In the genomic region with DNA sequence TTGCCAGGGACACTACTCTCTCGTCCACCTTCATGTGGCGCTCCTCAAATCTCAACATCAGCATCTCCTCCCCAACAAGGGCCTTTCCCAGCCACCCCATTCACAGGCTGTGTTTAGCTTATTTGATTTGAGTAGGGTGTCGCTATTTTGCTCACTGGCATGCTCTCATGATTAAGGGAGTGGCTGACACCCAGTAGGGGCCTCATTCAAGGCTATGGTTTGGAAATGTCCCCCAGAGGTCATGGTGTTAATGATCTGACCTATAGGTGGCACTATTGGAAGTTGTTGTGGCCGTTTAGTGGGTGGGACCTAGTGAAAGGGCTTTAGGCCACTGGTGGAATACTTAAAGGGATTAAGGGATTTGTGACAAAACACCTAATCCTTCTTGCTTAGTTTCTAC, we compare ENCODE assay signal across 27 mouse cellular contexts. TPM values are rescaled to one million over a fixed set of nuclear protein-coding genes. Genes with fewer than 3 reads are reported as not detected.
DNase-seq lines count a peak whose midpoint lies in the region; ATAC-seq and TF ChIP-seq lines count a peak whose summit lies in the region.
"Had no signal": no experiment of that assay in that cellular context is flagged by ENCODE, and none has a peak within 500 bp of the region (broad histone marks: within the 10 kb centered on the region; RNA-seq: fewer than 3 reads in every experiment).

No protein-coding gene starts in this region.

- TF ChIP-seq CTCF in gastrocnemius, adult 2 months (IDR thresholded peaks at IDR 0.05): peak; percentile 30; the same call in 1 of the 2 replicates

- ATAC-seq in midbrain, embryonic 16.5 days: no peak
- ATAC-seq in activated CD4-positive, CD25-positive, alpha-beta regulatory T cell, adult 4 months: no peak
- ATAC-seq: forebrain, embryonic 13.5 days; liver, embryonic 12.5 days; midbrain, embryonic 13.5 days had no signal

- no peak overlapping the region for H3K9ac ChIP-seq in midbrain, embryonic 16.5 days (ENCODE audit: low read depth, low read length)
- H3K9ac ChIP-seq: embryonic facial prominence, embryonic 15.5 days; forebrain, embryonic 13.5 days; hindbrain, embryonic 13.5 days; liver, embryonic 12.5 days; midbrain, embryonic 13.5 days had no signal

- no peak for DNase-seq in gastrocnemius, adult 2 months
- no peak for DNase-seq in gastrocnemius, postnatal 25 days
- DNase-seq in CD4-positive helper T cell, adult 2 months (ENCODE audit: low read depth, low spot score): peak; percentile 36
- peak; percentile 84 for DNase-seq in ES-CJ7 (ENCODE audit: low read depth, low spot score)
- DNase-seq in fat pad, adult 2 months (ENCODE audit: extremely low read depth, low read depth, low spot score): peak; percentile 46
- DNase-seq in thymus, postnatal 14 days: no peak
- DNase-seq: adrenal gland, postnatal 36 days; cerebellum, adult 18-20 months; cerebellum, postnatal 10 days; gastrocnemius, postnatal 14 days; heart, adult 18-20 months; heart, postnatal 36 days; kidney, adult 2 months; layer of hippocampus, postnatal 36 days; left cerebral cortex, postnatal 4 days; lung, adult 2 months; lung, postnatal 10 days; right cerebral cortex, postnatal 4 days had no signal

- no peak overlapping the region for H3K4me3 ChIP-seq in gastrocnemius, adult 2 months
- H3K4me3 ChIP-seq in midbrain, embryonic 16.5 days (ENCODE audit: low read depth, low read length): no peak overlapping the region
- H3K4me3 ChIP-seq: embryonic facial prominence, embryonic 15.5 days; forebrain, embryonic 13.5 days; hindbrain, embryonic 13.5 days; liver, embryonic 12.5 days; midbrain, embryonic 13.5 days had no signal

- intact Hi-C loops in gastrocnemius, adult 2 months (cut with DNase I): no loop called here

- 72% methylated on average over 4 of the region's 4 CpGs for WGBS in midbrain, embryonic 16.5 days

- no peaks in the 10 kb centered on the region for H3K36me3 ChIP-seq in midbrain, embryonic 16.5 days (ENCODE audit: control insufficient read depth, insufficient read depth, low read length)
- H3K36me3 ChIP-seq: embryonic facial prominence, embryonic 15.5 days; hindbrain, embryonic 13.5 days; liver, embryonic 12.5 days; midbrain, embryonic 13.5 days had no signal

- H3K27me3 ChIP-seq in midbrain, embryonic 16.5 days (ENCODE audit: control insufficient read depth, insufficient read depth, low read depth, low read length): no peaks in the 10 kb centered on the region
- H3K27me3 ChIP-seq: embryonic facial prominence, embryonic 15.5 days; forebrain, embryonic 13.5 days; hindbrain, embryonic 13.5 days; midbrain, embryonic 13.5 days had no signal

- H3K4me1 ChIP-seq in midbrain, embryonic 16.5 days (ENCODE audit: control insufficient read depth, insufficient read depth, low read length): no peaks in the 10 kb centered on the region
- H3K4me1 ChIP-seq: forebrain, embryonic 13.5 days; hindbrain, embryonic 13.5 days; midbrain, embryonic 13.5 days had no signal

- no peak overlapping the region for H3K4me2 ChIP-seq in midbrain, embryonic 16.5 days (ENCODE audit: low read length)
- H3K4me2 ChIP-seq: embryonic facial prominence, embryonic 15.5 days; forebrain, embryonic 13.5 days; heart, embryonic 11.5 days; hindbrain, embryonic 13.5 days; liver, embryonic 12.5 days; midbrain, embryonic 13.5 days had no signal

- H3K27ac ChIP-seq in gastrocnemius, adult 2 months: no peak overlapping the region
- H3K27ac ChIP-seq in midbrain, embryonic 16.5 days (ENCODE audit: low read length): no peak overlapping the region
- H3K27ac ChIP-seq: embryonic facial prominence, embryonic 15.5 days; forebrain, embryonic 13.5 days; hindbrain, embryonic 13.5 days; liver, embryonic 12.5 days; macrophage; midbrain, embryonic 13.5 days had no signal

- no peaks in the 10 kb centered on the region for H3K9me3 ChIP-seq in midbrain, embryonic 16.5 days (replicated peaks; ENCODE audit: control insufficient read depth, low read length, poor library complexity, severe bottlenecking)
- H3K9me3 ChIP-seq: embryonic facial prominence, embryonic 15.5 days; forebrain, embryonic 13.5 days; hindbrain, embryonic 13.5 days; liver, embryonic 12.5 days; midbrain, embryonic 13.5 days had no signal

RNA-seq across cellular contexts. Expression of a gene that starts 45.0 kb away (rescaled TPM):
- total RNA-seq in gastrocnemius, adult 2 months (2021): under 1 TPM; 0.25 to 0.33 TPM
- under 1 TPM; 0.29 to 0.36 TPM for total RNA-seq in gastrocnemius, postnatal 25 days (2021)
- 11.8 and 13.2 TPM in 2 replicates for polyA plus RNA-seq in midbrain, embryonic 16.5 days (2015; fragmentation: Nextera tagmentation; extraction: Ambion mirVana)
- polyA plus RNA-seq in activated CD4-positive, CD25-positive, alpha-beta regulatory T cell, adult 4 months (2017; shearing (Covaris generic)): 100 to 1,000 TPM in 1 of 2 experiments, 10 to 100 TPM in 1; 88.8 to 120 TPM

RNA-seq across cellular contexts. Expression of a gene that starts 45.1 kb away (rescaled TPM):
- 100 to 1,000 TPM; 122 to 141 TPM for total RNA-seq in gastrocnemius, adult 2 months (2021)
- total RNA-seq in gastrocnemius, postnatal 25 days (2021): 100 to 1,000 TPM; 116 to 137 TPM
- 279 TPM in 2 replicates for polyA plus RNA-seq in midbrain, embryonic 16.5 days (2015; fragmentation: Nextera tagmentation; extraction: Ambion mirVana)
- polyA plus RNA-seq in activated CD4-positive, CD25-positive, alpha-beta regulatory T cell, adult 4 months (2017; shearing (Covaris generic)): 100 to 1,000 TPM; 603 to 630 TPM

Comparison
In these comparisons a context has a peak if more than half of its experiments do, and no peak if none do; other contexts are left out.
1. DNase-seq: peak in CD4-positive helper T cell, adult 2 months (single experiment), ES-CJ7 (single experiment) and fat pad, adult 2 months (single experiment); none in gastrocnemius, adult 2 months (single experiment), gastrocnemius, postnatal 25 days (single experiment) and thymus, postnatal 14 days (single experiment).